Mouse (Mus musculus): ENCODE measurements around the gene Ccl27a. TPM values are rescaled to one million over a fixed set of nuclear protein-coding genes. Genes with fewer than 3 reads are reported as not detected.

Gene Ccl27a
- total RNA-seq (2023) = 7.2 TPM

DNA sequence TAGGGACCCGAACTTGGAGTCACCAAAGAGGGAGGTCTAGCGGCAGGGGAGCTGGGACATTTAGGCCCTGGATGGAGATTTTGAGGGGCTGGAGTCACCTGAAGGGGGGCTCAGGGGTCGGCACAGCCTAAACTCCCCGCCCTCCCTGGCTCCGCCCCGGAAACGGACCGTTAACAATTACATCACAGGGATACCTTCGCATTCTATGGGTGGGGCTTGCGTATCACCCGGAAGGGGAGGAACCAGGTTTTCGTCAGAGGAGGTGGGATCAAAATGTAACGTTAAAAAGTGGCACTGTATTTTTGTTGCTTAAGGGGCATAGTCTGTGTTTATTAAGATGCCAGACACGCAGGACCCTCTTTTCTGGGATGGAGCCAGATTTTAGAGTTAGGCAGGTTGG is at the start of gene Ccl27a:
Ccl27a (minus strand) TSS at position 246 of the 400 bp plus-strand sequence.

DNA sequence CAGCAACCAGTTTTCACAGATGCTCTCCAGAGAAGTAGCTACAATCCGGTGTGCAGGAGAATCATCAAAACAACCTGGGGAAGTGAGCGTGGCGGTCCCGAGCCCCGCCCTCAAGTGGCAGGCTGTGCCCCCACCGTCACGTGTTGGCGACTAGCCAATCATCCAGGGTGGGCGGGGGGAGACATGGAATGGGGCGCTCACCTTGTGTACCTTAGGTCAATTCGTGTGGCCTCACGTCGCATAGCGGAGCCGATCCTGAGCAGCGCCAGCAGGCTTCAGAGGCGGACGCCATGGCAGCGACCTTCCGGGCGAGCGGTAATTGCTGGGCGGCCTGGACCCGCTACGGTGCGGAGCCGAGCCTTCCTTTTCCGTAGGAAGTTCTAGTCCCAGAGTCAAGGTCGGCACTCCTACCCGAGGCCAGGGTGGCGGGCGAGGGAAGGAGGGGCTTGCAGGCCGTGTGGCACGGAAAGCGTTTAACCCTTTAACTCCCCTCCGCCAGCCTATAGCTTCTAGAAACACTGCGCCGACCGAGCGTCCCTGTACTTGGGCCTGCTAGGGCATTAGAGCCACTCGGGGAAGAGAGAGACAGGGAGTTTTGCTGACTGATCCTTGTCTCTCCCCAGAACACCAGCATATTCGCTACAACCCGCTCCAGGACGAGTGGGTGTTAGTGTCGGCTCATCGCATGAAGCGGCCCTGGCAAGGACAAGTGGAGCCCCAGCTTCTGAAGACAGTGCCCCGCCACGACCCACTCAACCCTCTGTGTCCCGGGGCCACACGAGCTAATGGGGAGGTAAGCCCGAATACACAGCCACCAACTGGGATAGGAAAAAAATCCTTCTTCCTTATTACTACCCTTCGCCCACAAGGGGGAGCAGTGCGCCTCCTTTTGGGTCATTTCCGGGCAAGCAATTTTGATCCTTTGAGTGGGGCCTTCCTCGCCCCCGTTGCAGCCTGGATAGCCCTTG is 18.4 kb downstream of the Ccl27a start, which contains the start of gene Sigmar1:
Sigmar1 (minus strand) TSS at position 820 of the 968 bp plus-strand sequence.

GRCm38 (mm10) chr4:41754797-41755337 is 19.2 kb downstream of the Ccl27a start, which contains the start of gene Galt:
Gene Galt, plus strand, starts transcription at chr4:41755228.

GRCm38 (mm10) chr4:41731052-41731765 is 42.8 kb downstream of the Ccl27a start, which contains the start of gene Arid3c:
Gene Arid3c, minus strand, starts transcription at chr4:41731142.

GRCm38 (mm10) chr4:41722918-41723351 is 51.1 kb downstream of the Ccl27a start, which contains the start of gene Dctn3:
Gene Dctn3, minus strand, starts transcription at chr4:41723170.

Other genes starting within 250 kb of the Ccl27a start
- 7.6 TPM for gene Fam219a, start 204.7 kb downstream of the Ccl27a start, total RNA-seq (2023)
- not detected for gene Dnaic1, start 204.5 kb downstream of the Ccl27a start, total RNA-seq (2023)
- gene Enho, start 133.9 kb downstream of the Ccl27a start, total RNA-seq (2023) = not detected
- gene Cntfr, start 77.2 kb downstream of the Ccl27a start, total RNA-seq (2023) = not detected
- gene Il11ra1, start 74.3 kb downstream of the Ccl27a start, total RNA-seq (2023) = 13.1 TPM
- 29.0 TPM for gene Rpp25l, start 60.7 kb downstream of the Ccl27a start, total RNA-seq (2023)
- 42.5 TPM for gene Dctn3, start 51.1 kb downstream of the Ccl27a start, total RNA-seq (2023)
- gene Arid3c, start 43.1 kb downstream of the Ccl27a start, total RNA-seq (2023) = not detected
- 66.2 TPM for gene Galt, start 19.0 kb downstream of the Ccl27a start, total RNA-seq (2023)
- 21.2 TPM for gene Sigmar1, start 18.1 kb downstream of the Ccl27a start, total RNA-seq (2023)
- not detected for gene Gm21541, start 129.4 kb upstream of the Ccl27a start, total RNA-seq (2023)
- 5.5 TPM for gene Gm20878, start 167.3 kb upstream of the Ccl27a start, total RNA-seq (2023)
- gene Fam205a4, start 191.8 kb upstream of the Ccl27a start, total RNA-seq (2023) = not detected

Data from CD4-positive naive resting alpha-beta T cell, adult 76 days (primary cell).